In genomic region chr2:122222272-122222671, GRCm38 (mm10) we compare ENCODE assay signal across 36 mouse cellular contexts. TPM values are rescaled to one million over a fixed set of nuclear protein-coding genes. Genes with fewer than 3 reads are reported as not detected.
DNase-seq lines count a peak whose midpoint lies in the region; ATAC-seq and TF ChIP-seq lines count a peak whose summit lies in the region.
"Had no signal": no experiment of that assay in that cellular context is flagged by ENCODE, and none has a peak within 500 bp of the region (broad histone marks: within the 10 kb centered on the region; RNA-seq: fewer than 3 reads in every experiment).

No protein-coding gene starts in this region.

- no peak overlapping the region for H3K4me3 ChIP-seq in intestine, postnatal 0 days (ENCODE audit: low read depth, low read length)
- H3K4me3 ChIP-seq in small intestine, adult 2 months (ENCODE audit: low read depth, low read length), result no peak overlapping the region
- H3K4me3 ChIP-seq: erythroblast, embryonic 14.5 days; heart, embryonic 10.5 days; heart, embryonic 15.5 days; hindbrain, embryonic 12.5 days; liver, embryonic 13.5 days; stomach, embryonic 15.5 days had no signal

- peak; percentile 21 to 24 for DNase-seq in B cell, adult 2 months
- DNase-seq in MEL-GATA-1-ER (ENCODE audit: extremely low read depth, low read depth), result peak; percentile 62
- DNase-seq in cerebellum, adult 11-12 months, result no peak
- DNase-seq in right cerebral cortex, postnatal 14 days, result no peak
- DNase-seq: adrenal gland, postnatal 25 days; cerebellum, adult 18-20 months; cerebellum, postnatal 10 days; forebrain, postnatal 0 days; gastrocnemius, postnatal 10 days; heart, postnatal 36 days; kidney, adult 2 months; kidney, postnatal 4 days; layer of hippocampus, postnatal 36 days; left cerebral cortex, postnatal 4 days; liver, embryonic 13.5 days; lung, adult 2 months; lung, postnatal 10 days; thymus, postnatal 14 days had no signal

- peak overlapping the region; percentile 10; the same call in 1 of the 2 replicates for H3K4me2 ChIP-seq in intestine, postnatal 0 days (replicated peaks; ENCODE audit: low read depth)
- H3K4me2 ChIP-seq: heart, embryonic 15.5 days; hindbrain, embryonic 12.5 days; liver, embryonic 13.5 days; midbrain, embryonic 11.5 days; stomach, embryonic 15.5 days had no signal

- TF ChIP-seq CTCF in intestine, postnatal 0 days (IDR thresholded peaks at IDR 0.05; ENCODE audit: low read depth), result no peak
- no peak for TF ChIP-seq CTCF in small intestine, adult 2 months (IDR thresholded peaks at IDR 0.05; ENCODE audit: extremely low read depth, insufficient read length, insufficient replicate concordance, low read depth, low read length)

- no peaks in the 10 kb centered on the region for H3K9me3 ChIP-seq in intestine, postnatal 0 days (ENCODE audit: control insufficient read depth)
- H3K9me3 ChIP-seq: heart, embryonic 10.5 days; heart, embryonic 15.5 days; hindbrain, embryonic 12.5 days; liver, embryonic 13.5 days; stomach, embryonic 15.5 days had no signal

- no peaks in the 10 kb centered on the region for H3K27me3 ChIP-seq in intestine, postnatal 0 days (replicated peaks; ENCODE audit: control insufficient read depth, insufficient read depth, low read length)
- H3K27me3 ChIP-seq in small intestine, adult 2 months (ENCODE audit: control insufficient read depth, insufficient read depth, low read length), result no peaks in the 10 kb centered on the region
- H3K27me3 ChIP-seq: heart, embryonic 15.5 days; hindbrain, embryonic 12.5 days; liver, embryonic 13.5 days; stomach, embryonic 15.5 days had no signal

- H3K4me1 ChIP-seq in intestine, postnatal 0 days (replicated peaks; ENCODE audit: control insufficient read depth, insufficient read depth, low read length), result no peaks in the 10 kb centered on the region
- H3K4me1 ChIP-seq in small intestine, adult 2 months (ENCODE audit: control insufficient read depth, insufficient read depth, insufficient read length, low read length), result peaks cover 12% of the 10 kb centered on the region; the same call in 1 of the 2 replicates
- H3K4me1 ChIP-seq: heart, embryonic 15.5 days; hindbrain, embryonic 12.5 days; stomach, embryonic 15.5 days had no signal

- ATAC-seq in intestine, postnatal 0 days, result no peak
- ATAC-seq in inflammation-experienced regulatory T-cells, adult 6 months, result no peak
- ATAC-seq: forebrain, postnatal 0 days; midbrain, embryonic 16.5 days had no signal

- TF ChIP-seq POLR2A in small intestine, adult 2 months (IDR thresholded peaks at IDR 0.05; ENCODE audit: low read depth, low read length), result no peak

- WGBS in intestine, postnatal 0 days, result 32% methylated on average over 5 of the region's 5 CpGs
- WGBS in small intestine, adult 2 months, result 43% methylated on average over 5 of the region's 5 CpGs

- H3K9ac ChIP-seq in intestine, postnatal 0 days (ENCODE audit: low read depth, low read length), result no peak overlapping the region
- H3K9ac ChIP-seq: forebrain, postnatal 0 days; heart, embryonic 15.5 days; hindbrain, embryonic 12.5 days; liver, embryonic 13.5 days; stomach, embryonic 15.5 days had no signal

- H3K36me3 ChIP-seq in intestine, postnatal 0 days (ENCODE audit: control insufficient read depth, insufficient read depth), result no peaks in the 10 kb centered on the region
- H3K36me3 ChIP-seq in small intestine, adult 2 months (ENCODE audit: control insufficient read depth, insufficient read depth, low read length), result no peaks in the 10 kb centered on the region
- H3K36me3 ChIP-seq: heart, embryonic 10.5 days; heart, embryonic 15.5 days; hindbrain, embryonic 12.5 days; liver, embryonic 13.5 days; stomach, embryonic 15.5 days had no signal

- H3K27ac ChIP-seq in intestine, postnatal 0 days (ENCODE audit: low read depth, low read length), result no peak overlapping the region
- peak overlapping the region; percentile 43; the same call in 1 of the 2 replicates for H3K27ac ChIP-seq in small intestine, adult 2 months (ENCODE audit: insufficient read depth, low read depth, low read length)
- H3K27ac ChIP-seq: heart, embryonic 10.5 days; heart, embryonic 15.5 days; hindbrain, embryonic 12.5 days; kidney, postnatal 0 days; liver, embryonic 13.5 days; macrophage; stomach, embryonic 15.5 days had no signal

RNA-seq across cellular contexts. Expression of gene Sord, which starts 12.3 kb away (rescaled TPM):
- polyA plus RNA-seq in intestine, postnatal 0 days (2015; fragmentation: Nextera tagmentation; extraction: Ambion mirVana), result 136 and 172 TPM in 2 replicates
- 16.1 and 71.5 TPM in 2 replicates for polyA plus RNA-seq in small intestine, adult 2 months (2012; rRNA removed)
- 1 to 10 TPM; 3.5 to 8.4 (median 4.3) TPM for polyA plus RNA-seq in inflammation-experienced regulatory T-cells, adult 6 months (2017; shearing (Covaris generic))

RNA-seq across cellular contexts. Expression of gene Terb2, which starts 36.2 kb away (rescaled TPM):
- not detected in 2 replicates for polyA plus RNA-seq in intestine, postnatal 0 days (2015; fragmentation: Nextera tagmentation; extraction: Ambion mirVana)
- polyA plus RNA-seq in small intestine, adult 2 months (2012; rRNA removed), result not detected in 2 replicates
- not detected for polyA plus RNA-seq in inflammation-experienced regulatory T-cells, adult 6 months (2017; shearing (Covaris generic))
- polyA plus RNA-seq: cortical plate, adult 2 months; embryonic facial prominence, embryonic 14.5 days; erythroblast, embryonic 14.5 days; forebrain, embryonic 11.5 days; forebrain, postnatal 0 days; gonadal fat pad, adult 2 months; heart, embryonic 10.5 days; heart, embryonic 15.5 days; hindbrain, embryonic 12.5 days; kidney, adult 2 months; kidney, postnatal 0 days; limb, embryonic 14.5 days; liver, embryonic 13.5 days; lung, adult 2 months; macrophage; midbrain, embryonic 11.5 days; midbrain, embryonic 16.5 days; neural tube, embryonic 11.5 days; stomach, embryonic 15.5 days had no signal

RNA-seq across cellular contexts. Expression of gene Patl2, which starts 36.3 kb away (rescaled TPM):
- 0.04 and 0.05 TPM in 2 replicates for polyA plus RNA-seq in intestine, postnatal 0 days (2015; fragmentation: Nextera tagmentation; extraction: Ambion mirVana)
- not detected in 2 replicates for polyA plus RNA-seq in small intestine, adult 2 months (2012; rRNA removed)
- polyA plus RNA-seq in inflammation-experienced regulatory T-cells, adult 6 months (2017; shearing (Covaris generic)), result under 1 TPM in 2 of 3 experiments, not detected in 1; 0.22 to 0.40 TPM
- polyA plus RNA-seq: embryonic facial prominence, embryonic 14.5 days; erythroblast, embryonic 14.5 days; forebrain, embryonic 11.5 days; forebrain, postnatal 0 days; hindbrain, embryonic 12.5 days; kidney, adult 2 months; lung, adult 2 months; midbrain, embryonic 11.5 days; midbrain, embryonic 16.5 days; neural tube, embryonic 11.5 days; stomach, embryonic 15.5 days had no signal

Comparison
In these comparisons a context has a peak if more than half of its experiments do, and no peak if none do; other contexts are left out.
1. DNase-seq: peak in B cell, adult 2 months (2 of 2) and MEL-GATA-1-ER (single experiment); none in cerebellum, adult 11-12 months (single experiment) and right cerebral cortex, postnatal 14 days (single experiment).